Mouse (Mus musculus) lung, embryonic 15.5 days (tissue): Measurements from ENCODE around the gene 2200002D01Rik. TPM values are rescaled to one million over a fixed set of nuclear protein-coding genes. Genes with fewer than 3 reads are reported as not detected.
"Not testable (repeated sequence)": the region's sequence is repeated elsewhere in the genome, so short reads cannot be mapped to it uniquely, and the experiment has no call there.

Source experiments
- ATAC-seq: fragments of 200-750 bp; cut with Nextera tagmentation; 2 replicates; pipeline ENCODE4 v1.8.0; 2017; ENCODE audit warnings: moderate number of reproducible peaks, borderline replicate concordance; ENCODE audit not compliant: low FRiP score, low TSS enrichment; ENCODE audit errors: extremely low read depth
- H3K27ac ChIP-seq: fragments of 300-500 bp; sonication (generic); 2 replicates; pipeline ENCODE4 v1.5.1; 2015; ENCODE audit warnings: moderate library complexity, mild to moderate bottlenecking, inconsistent platforms
- H3K27me3 ChIP-seq: fragments of 300-500 bp; sonication (generic); 2 replicates; pipeline ENCODE4 v1.6.1; 2015; ENCODE audit warnings: inconsistent platforms
- H3K36me3 ChIP-seq: fragments of 300-500 bp; sonication (generic); 2 replicates; pipeline ENCODE4 v1.6.1; 2015; ENCODE audit warnings: inconsistent platforms
- H3K4me1 ChIP-seq: fragments of 300-500 bp; sonication (generic); 2 replicates; pipeline ENCODE4 v1.6.1; 2015; ENCODE audit warnings: inconsistent platforms
- H3K4me2 ChIP-seq: fragments of 300-500 bp; sonication (generic); 2 replicates; pipeline ENCODE4 v1.6.1; 2015; ENCODE audit warnings: inconsistent platforms, mild to moderate bottlenecking, moderate library complexity
- H3K4me3 ChIP-seq: fragments of 300-500 bp; sonication (generic); 2 replicates; pipeline ENCODE4 v1.5.1; 2015; ENCODE audit warnings: mild to moderate bottlenecking, inconsistent platforms
- H3K9ac ChIP-seq: fragments of 300-500 bp; sonication (generic); 2 replicates; pipeline ENCODE4 v1.6.1; 2015; ENCODE audit warnings: inconsistent platforms
- H3K9me3 ChIP-seq: fragments of 300-500 bp; sonication (generic); 2 replicates; pipeline ENCODE4 v1.6.1; 2016; ENCODE audit warnings: inconsistent platforms
- WGBS: fragments of 180-500 bp; shearing (Covaris S2); methylation state at CpG from one replicate; pipeline ENCODE4 v1.1.7; 2015; 5-methylcytosine and 5-hydroxymethylcytosine counted together
- polyA plus RNA-seq: library from polyadenylated mRNA; unstranded; fragments of >200 nt; fragmentation: Nextera tagmentation; extraction: Ambion mirVana; gene quantifications from 2 replicates; pipeline ENCODE4 v1.2.1, GENCODE M21; 2015

Gene 2200002D01Rik
- polyA plus RNA-seq, 1 experiment from 2014 or later = 13.1 TPM

GRCm38 (mm10) chr7:29211415-29212198 is 36.7 kb downstream of the 2200002D01Rik start:
- Histone ChIP-seq H3K9ac (peak overlapping the region; percentile 21), H3K4me1 (peaks cover 15% of the 10 kb centered on the region), H3K4me2 (peak overlapping the region; percentile 55), H3K27ac (peak overlapping the region; percentile 83), H3K36me3 (no peaks in the 10 kb centered on the region), H3K27me3 (no peaks in the 10 kb centered on the region), H3K4me3 (peak overlapping the region; percentile 43), H3K9me3 (no peaks in the 10 kb centered on the region)
- peak; percentile 87 for ATAC-seq
- 5% methylated on average over 34 of the region's 34 CpGs for WGBS

- Histone ChIP-seq H3K4me3 (peak overlapping the region; percentile 43), H3K4me2 (peak overlapping the region; percentile 55), H3K9ac (peak overlapping the region; percentile 21; the same call in 1 of the 2 replicates), H3K4me1 (peaks cover 15% of the 10 kb centered on the region), H3K27ac (peak overlapping the region; percentile 83)
- peak; percentile 61; the same call in 1 of the 2 replicates for ATAC-seq
- not testable (repeated sequence) for H3K9me3 ChIP-seq, H3K36me3 ChIP-seq, H3K27me3 ChIP-seq
- WGBS = 15% methylated on average over 15 of the region's 15 CpGs
Measured at GRCm38 (mm10) chr7:29211013-29211412, 37.3 kb downstream of the 2200002D01Rik start.

GRCm38 (mm10) chr7:29202577-29202976 is 45.7 kb downstream of the 2200002D01Rik start:
- Histone ChIP-seq H3K4me1 (no peaks in the 10 kb centered on the region), H3K4me3 (no peak overlapping the region), H3K4me2 (no peak overlapping the region), H3K36me3 (no peaks in the 10 kb centered on the region), H3K27me3 (no peaks in the 10 kb centered on the region), H3K27ac (no peak overlapping the region), H3K9ac (no peak overlapping the region), H3K9me3 (no peaks in the 10 kb centered on the region)
- ATAC-seq = no peak
- WGBS = 69% methylated on average over 6 of the region's 6 CpGs

Other genes starting within 250 kb of the 2200002D01Rik start
- gene Ryr1, start 123.3 kb downstream of the 2200002D01Rik start, polyA plus RNA-seq = 0.19 and 0.24 TPM in 2 replicates
- gene Rasgrp4, start 113.6 kb downstream of the 2200002D01Rik start, polyA plus RNA-seq = 1.1 and 1.7 TPM in 2 replicates
- 17.7 and 19.3 TPM in 2 replicates for gene Fam98c, start 92.2 kb downstream of the 2200002D01Rik start, polyA plus RNA-seq
- gene Ggn, start 78.3 kb downstream of the 2200002D01Rik start, polyA plus RNA-seq = 0.34 and 0.74 TPM in 2 replicates
- 1.4 and 2.3 TPM in 2 replicates for gene Spred3, start 78.1 kb downstream of the 2200002D01Rik start, polyA plus RNA-seq
- 267 and 270 TPM in 2 replicates for gene Psmd8, start 67.8 kb downstream of the 2200002D01Rik start, polyA plus RNA-seq
- 0.86 and 1.0 TPM in 2 replicates for gene Catsperg1, start 34.4 kb downstream of the 2200002D01Rik start, polyA plus RNA-seq
- gene Kcnk6, start 16.0 kb downstream of the 2200002D01Rik start, polyA plus RNA-seq = 1.7 and 2.0 TPM in 2 replicates
- 133 and 134 TPM in 2 replicates for gene Yif1b, start 10.1 kb downstream of the 2200002D01Rik start, polyA plus RNA-seq
- 325 and 332 TPM in 2 replicates for gene Spint2, start 33.4 kb upstream of the 2200002D01Rik start, polyA plus RNA-seq
- 148 and 159 TPM in 2 replicates for gene Ppp1r14a, start 40.8 kb upstream of the 2200002D01Rik start, polyA plus RNA-seq
- gene Dpf1, start 55.5 kb upstream of the 2200002D01Rik start, polyA plus RNA-seq = 12.8 and 13.7 TPM in 2 replicates